Mouse (Mus musculus) liver, embryonic 14.5 days (tissue): ENCODE results near the gene Sec62.

ENCODE experiments used
- CTCF ChIP-seq: IDR thresholded peaks from 2 replicates; pipeline ENCODE4 v1.5.1; 2016; ENCODE audit warnings: antibody characterized with exemption, low read depth, control low read depth
- EP300 ChIP-seq: IDR thresholded peaks from 2 replicates; pipeline ENCODE4 v1.6.1; 2016; ENCODE audit warnings: antibody characterized with exemption, low read depth

- TF ChIP-seq CTCF: no peak
- TF ChIP-seq EP300: no peak
Observed at GRCm38 (mm10) chr3:30833254-30833653, 40.6 kb downstream of the Sec62 start.
